Mouse (Mus musculus): ENCODE data around the gene Rpia.
A peak's percentile ranks its signal among the peaks of the same experiment; 100 is the strongest.
"Not testable (repeated sequence)": the region's sequence is repeated elsewhere in the genome, so short reads cannot be mapped to it uniquely, and the experiment has no call there.

Gene Rpia

GRCm38 (mm10) chr6:70791824-70792535 is at the start of gene Rpia:
Rpia (minus strand) TSS chr6:70792232.
- peak; percentile 98 for DNase-seq

DNA sequence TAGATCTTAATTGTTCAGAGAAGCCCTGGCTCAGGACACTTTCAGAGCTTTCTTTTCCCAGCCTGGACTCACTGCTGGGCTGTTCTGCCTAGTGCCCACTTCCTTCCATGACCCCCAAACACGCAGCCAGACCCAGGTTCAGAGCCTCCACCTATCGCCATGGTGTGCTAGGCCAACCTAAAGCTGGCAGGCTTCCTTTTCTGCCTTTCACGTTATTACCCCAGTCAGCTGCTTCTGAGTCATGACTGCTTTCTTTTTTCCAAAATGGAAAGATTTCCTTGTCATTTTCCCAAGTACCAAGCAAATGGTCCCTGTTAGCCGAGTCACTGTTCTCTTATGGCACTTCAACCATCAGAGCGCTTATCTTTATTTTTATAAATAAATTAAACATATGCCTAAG is 48.2 kb upstream of the Rpia start:
- DNase-seq: no peak

DNA sequence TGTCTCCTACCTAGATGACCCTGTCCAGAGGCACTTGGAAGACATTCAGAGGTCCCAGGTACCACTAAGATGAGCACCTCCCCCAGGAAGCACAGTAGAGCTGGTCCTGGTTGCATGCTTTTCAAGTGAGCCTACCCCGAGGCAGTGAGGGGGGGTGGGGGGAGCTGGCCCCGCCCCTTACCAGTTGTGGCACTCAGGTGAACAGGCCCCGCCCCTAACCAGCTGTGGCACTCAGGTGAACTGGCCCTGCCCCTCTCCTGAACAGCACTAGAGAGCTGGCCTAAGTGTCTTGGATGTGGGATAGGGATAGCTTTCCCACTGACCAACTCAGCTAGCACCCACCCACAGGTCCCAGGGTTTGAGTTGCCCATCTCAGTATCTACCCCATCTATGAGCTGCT is 46.5 kb upstream of the Rpia start:
- no peak for DNase-seq

GRCm38 (mm10) chr6:70837297-70837696 is 45.3 kb upstream of the Rpia start:
- DNase-seq: no peak

- no peak for DNase-seq
Observed at GRCm38 (mm10) chr6:70831179-70831839, 39.3 kb upstream of the Rpia start.

GRCm38 (mm10) chr6:70830552-70830951 is 38.5 kb upstream of the Rpia start:
- no peak for DNase-seq

DNA sequence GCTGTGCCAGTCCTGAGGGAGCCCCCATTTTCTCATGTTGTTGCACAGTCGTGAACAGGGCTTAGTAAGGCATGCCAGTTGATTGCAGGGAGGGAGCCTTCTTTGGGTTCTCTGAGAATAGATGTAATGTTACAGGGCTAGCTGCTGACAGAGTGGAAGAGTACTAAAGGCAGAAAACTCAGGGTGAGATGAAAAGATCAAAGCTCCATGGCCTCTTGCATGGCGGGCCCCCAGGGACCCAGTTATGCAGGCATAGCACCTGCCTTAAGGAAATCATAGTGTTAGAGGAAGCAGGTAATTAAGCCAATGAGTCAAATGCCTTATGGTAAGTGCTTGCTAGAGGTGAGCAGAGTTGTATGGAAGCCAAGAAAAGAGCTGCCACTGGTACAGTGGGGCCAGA is 37.4 kb upstream of the Rpia start:
- no peak for DNase-seq

- DNase-seq: no peak
Observed at GRCm38 (mm10) chr6:70824987-70825337, 32.9 kb upstream of the Rpia start.

- peak; percentile 54 for DNase-seq
Observed at GRCm38 (mm10) chr6:70824085-70824986, 32.3 kb upstream of the Rpia start.

- not testable (repeated sequence) for DNase-seq
Observed at GRCm38 (mm10) chr6:70823277-70823676, 31.2 kb upstream of the Rpia start.

DNA sequence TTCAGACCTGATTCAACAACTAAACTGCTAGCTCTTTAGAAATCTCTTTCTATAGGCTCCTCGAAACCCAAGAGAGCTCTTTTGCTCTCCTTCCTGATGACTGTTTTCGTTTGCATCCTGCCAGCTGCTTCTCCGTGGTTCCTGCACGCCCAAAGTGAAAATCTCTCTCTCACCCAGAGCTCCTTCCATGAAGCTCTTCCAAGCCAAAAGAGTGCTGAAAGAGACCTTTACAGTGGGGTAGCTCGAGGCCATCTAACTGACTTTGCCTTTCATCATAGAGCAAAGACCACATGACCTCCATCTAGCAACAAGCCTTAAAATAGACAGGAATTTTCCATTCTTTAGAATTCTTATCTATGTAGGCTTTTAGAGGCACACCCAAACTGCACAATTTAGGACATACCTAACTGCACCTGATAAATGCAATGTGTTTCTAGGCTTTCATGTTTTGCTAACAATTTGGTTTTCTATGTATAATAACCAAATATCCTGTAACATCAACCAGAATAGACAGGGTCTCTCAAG is 30.4 kb upstream of the Rpia start:
- no peak for DNase-seq

DNA sequence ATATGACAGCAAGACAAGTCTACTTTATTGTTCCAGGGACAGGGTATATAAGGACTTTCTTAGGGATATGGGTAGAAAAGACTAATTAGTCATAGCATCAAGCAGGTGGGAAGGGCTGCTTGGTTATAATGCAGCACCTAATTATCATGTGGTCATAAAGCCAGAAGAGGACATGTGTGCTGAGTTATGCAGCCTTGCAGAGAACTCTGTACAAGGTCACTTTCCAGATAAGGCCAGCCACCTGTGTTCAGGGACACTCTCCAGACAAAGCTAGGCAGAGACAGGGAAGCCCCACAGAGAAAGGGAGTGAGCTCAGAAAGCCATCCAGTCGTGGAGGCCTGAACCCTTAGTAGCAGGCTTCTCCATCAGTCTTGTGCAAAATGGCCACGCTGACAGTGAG is 29.5 kb upstream of the Rpia start:
- DNase-seq: no peak

DNA sequence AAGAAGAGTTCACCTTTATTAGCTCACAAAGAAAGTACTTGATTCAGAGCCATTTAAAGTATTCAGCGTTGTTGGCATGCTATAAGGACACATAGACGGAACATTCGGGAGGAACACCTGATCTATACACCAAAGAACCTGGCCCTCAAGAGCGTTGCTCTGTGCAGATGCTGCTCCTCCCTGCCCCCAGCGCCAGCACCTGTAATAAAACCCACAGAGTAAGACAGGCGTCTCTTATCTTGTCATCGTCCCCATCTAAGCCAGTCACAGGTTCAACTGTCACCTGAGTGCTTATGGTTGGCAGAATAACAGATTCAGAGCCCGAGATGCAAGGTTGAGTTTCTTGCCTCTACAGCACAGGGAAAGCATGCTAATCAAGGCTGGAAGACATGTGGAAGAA is 23.4 kb upstream of the Rpia start:
- DNase-seq: no peak

GRCm38 (mm10) chr6:70814629-70814950 is 22.6 kb upstream of the Rpia start:
- no peak for DNase-seq

DNA sequence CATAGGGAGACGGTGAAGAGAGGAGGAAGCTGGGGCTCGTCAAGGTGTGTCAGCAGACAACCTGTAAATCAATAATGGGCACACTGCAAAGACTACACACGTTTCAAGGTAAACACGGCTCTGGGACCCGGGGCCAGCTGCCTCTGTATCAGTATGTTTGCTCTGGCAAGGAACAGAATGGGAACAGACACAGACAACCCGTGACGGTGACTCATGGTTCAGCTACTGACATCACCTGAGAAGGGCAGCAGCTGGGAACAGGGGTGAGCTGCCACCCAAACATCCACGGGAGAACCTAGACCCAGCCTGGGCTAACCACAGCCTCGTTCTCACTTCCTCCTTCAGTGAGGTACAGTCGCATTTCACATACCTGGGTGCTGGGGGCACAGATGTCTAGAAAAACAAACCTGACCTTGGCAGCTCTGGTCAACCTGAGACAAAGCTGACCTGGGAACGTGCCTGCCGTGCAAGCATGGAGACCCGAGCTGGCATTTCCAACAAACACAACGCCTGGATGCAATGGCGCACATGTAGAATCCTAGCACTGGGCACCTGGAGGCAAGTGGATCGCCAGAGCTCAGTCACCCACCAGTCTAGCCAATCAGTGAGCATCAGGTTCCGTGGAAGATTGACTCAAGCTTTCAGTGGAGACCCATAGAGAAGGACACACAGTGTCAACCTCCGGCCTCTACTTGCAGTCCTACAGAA is 22.0 kb upstream of the Rpia start:
- DNase-seq: no peak

DNA sequence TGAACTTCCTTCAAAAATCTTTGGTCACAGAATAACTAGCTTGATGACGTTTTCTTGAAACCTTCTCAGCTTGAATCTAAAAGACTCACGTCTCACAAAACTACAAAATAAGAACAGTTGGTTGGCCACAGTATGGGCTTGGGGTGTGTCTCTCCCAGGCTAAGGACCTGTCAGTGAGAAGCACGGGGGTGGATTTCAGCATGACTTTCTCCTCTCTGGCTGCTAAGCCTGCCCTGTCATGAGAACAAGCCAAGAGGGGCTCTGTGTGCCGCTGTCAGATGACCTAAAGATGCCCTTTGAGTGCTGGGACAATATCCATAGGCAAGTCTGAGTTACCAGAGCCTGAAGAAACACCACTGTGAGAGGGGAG is 20.5 kb upstream of the Rpia start:
- no peak for DNase-seq

- peak; percentile 79 for DNase-seq
Observed at GRCm38 (mm10) chr6:70811557-70812525, 19.8 kb upstream of the Rpia start.

DNA sequence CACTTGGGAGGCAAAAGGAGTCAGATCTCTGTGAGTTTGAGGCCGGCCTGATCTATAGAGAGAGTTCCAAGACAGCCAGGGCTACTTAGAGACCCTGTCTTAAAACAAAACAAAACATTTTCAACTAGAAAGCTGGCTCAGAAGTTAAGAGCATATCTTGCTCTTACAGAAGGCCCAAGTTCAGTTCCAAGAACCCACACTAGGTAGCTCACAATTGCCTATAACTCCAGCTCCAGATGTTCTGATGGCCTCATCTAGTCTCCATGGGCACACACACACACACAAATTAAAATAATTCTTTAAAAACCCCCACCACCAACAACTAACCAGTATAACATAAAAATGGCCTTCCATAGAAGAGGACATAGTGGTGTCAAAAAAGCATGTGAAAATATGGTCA is 18.5 kb upstream of the Rpia start:
- no peak for DNase-seq

- no peak for DNase-seq
Observed at GRCm38 (mm10) chr6:70806514-70806912, 14.5 kb upstream of the Rpia start.

DNA sequence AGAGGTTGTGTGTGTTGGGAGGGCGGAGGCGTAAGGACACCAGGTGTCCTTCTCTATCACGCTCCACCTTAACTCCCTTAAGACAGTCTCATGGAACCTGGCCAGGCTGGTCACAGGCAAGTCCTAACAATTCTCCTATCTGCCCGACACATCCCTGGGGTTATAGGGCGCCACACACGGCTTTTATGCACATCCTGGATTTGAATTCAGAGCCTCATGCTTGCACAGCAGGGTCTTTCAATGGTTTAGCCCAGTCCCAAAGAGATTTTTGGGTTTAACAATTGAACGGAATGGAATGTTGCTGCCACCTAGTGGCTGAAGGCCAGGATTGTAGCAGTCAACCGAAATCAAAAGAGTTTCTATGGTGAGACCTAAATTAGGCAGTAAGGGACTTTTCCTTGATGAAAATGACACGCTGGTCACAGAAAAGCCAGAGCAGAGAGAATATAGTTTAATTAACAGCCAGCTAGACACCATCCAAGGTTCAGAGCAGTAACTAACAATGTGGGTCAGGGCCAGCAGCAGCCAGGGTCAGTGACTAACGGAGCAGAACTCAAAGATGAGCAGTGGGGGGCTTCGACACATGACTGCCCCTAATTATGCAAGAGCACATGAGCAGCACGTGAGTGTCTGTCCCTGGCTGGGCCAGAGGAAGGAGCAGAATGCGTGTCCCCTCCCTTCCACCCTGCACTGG is 13.9 kb upstream of the Rpia start:
- peak; percentile 48 for DNase-seq

DNA sequence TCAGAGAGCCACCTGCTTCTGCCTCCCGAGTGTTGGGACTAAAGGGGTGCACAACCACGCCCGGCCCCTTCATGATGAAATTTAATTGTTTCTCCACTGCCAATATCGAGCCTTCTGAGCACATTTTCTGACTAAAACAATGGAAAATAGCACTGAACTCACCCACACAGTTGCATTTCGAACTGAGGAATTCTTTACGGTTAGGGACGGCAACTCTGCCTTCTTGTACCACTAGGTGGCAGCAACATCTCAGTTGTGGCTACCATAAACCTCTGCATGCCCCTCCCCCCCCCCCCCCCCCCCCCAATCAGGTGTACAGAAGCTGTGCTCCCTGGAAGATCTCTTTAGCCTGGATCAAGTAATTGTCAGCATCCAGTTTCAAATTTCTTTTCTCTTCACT is 13.2 kb upstream of the Rpia start:
- peak; percentile 66 for DNase-seq
